Mouse (Mus musculus) heart, adult 18-20 months (tissue): Measurements from ENCODE around the gene Sde2. TPM values are rescaled to one million over a fixed set of nuclear protein-coding genes. Genes with fewer than 3 reads are reported as not detected.

ENCODE experiments used
- total RNA-seq, 2 experiments: library from RNA; stranded (reverse); gene quantifications; 2 replicates each; pipeline ENCODE4 v1.2.3; 2021

The Sde2 gene
- total RNA-seq, 2 experiments from 2014 or later = 10.1 to 11.4 TPM

Other genes with a start within 250 kb of the Sde2 start
- 1 to 10 TPM; 2.0 to 2.1 TPM for gene Lin9, start 210.0 kb upstream of the Sde2 start, total RNA-seq
- not detected for gene Mixl1, start 154.1 kb upstream of the Sde2 start, total RNA-seq
- gene Acbd3, start 125.1 kb upstream of the Sde2 start, total RNA-seq = 10 to 100 TPM; 23.3 to 24.8 TPM
- 100 to 1,000 TPM; 363 to 405 TPM for gene H3f3a, start 37.2 kb upstream of the Sde2 start, total RNA-seq
- gene Lefty2, start 42.0 kb downstream of the Sde2 start, total RNA-seq = not detected
- gene Pycr2, start 53.2 kb downstream of the Sde2 start, total RNA-seq = 10 to 100 TPM; 12.2 to 12.4 TPM
- under 1 TPM; 0.28 to 0.84 TPM for gene Lefty1, start 83.9 kb downstream of the Sde2 start, total RNA-seq
- 10 to 100 TPM; 15.0 to 15.9 TPM for gene Tmem63a, start 91.2 kb downstream of the Sde2 start, total RNA-seq
- 10 to 100 TPM; 28.7 to 37.5 TPM for gene Ephx1, start 169.8 kb downstream of the Sde2 start, total RNA-seq
- gene 9130409I23Rik, start 200.1 kb downstream of the Sde2 start, total RNA-seq = not detected